Mouse (Mus musculus): Measurements from ENCODE around the gene Ccdc88b. TPM values are rescaled to one million over a fixed set of nuclear protein-coding genes. Genes with fewer than 3 reads are reported as not detected.

The Ccdc88b gene
- polyA plus RNA-seq, 1 experiment = 0.25 TPM

- TF ChIP-seq GATA1 (IDR thresholded peaks at IDR 0.05; ENCODE audit: low read length) = no peak
- TF ChIP-seq TAL1 (IDR thresholded peaks at IDR 0.05; ENCODE audit: low read length) = no peak
- Histone ChIP-seq H3K4me3 (replicated peaks) (no peak overlapping the region), H3K36me3 (ENCODE audit: control insufficient read depth) (no peaks in the 10 kb centered on the region), H3K27me3 (ENCODE audit: control insufficient read depth) (peaks cover 3% of the 10 kb centered on the region), H3K9me3 (ENCODE audit: control insufficient read depth, low read length) (no peaks in the 10 kb centered on the region), H3K4me1 (ENCODE audit: control insufficient read depth) (peaks cover 29% of the 10 kb centered on the region)
Measured at GRCm38 (mm10) chr19:6859971-6860370, 2.0 kb upstream of the Ccdc88b start.

- TF ChIP-seq TAL1 (IDR thresholded peaks at IDR 0.05; ENCODE audit: low read length) (no peak), GATA1 (IDR thresholded peaks at IDR 0.05; ENCODE audit: low read length) (no peak)
- no peaks in the 10 kb centered on the region for H3K36me3 ChIP-seq (ENCODE audit: control insufficient read depth)
- peaks cover 3% of the 10 kb centered on the region for H3K27me3 ChIP-seq (ENCODE audit: control insufficient read depth)
- peaks cover 29% of the 10 kb centered on the region for H3K4me1 ChIP-seq (ENCODE audit: control insufficient read depth)
- no peaks in the 10 kb centered on the region for H3K9me3 ChIP-seq (ENCODE audit: control insufficient read depth, low read length)
- no peak overlapping the region for H3K4me3 ChIP-seq (replicated peaks)
Measured at GRCm38 (mm10) chr19:6859032-6859651, 1.1 kb upstream of the Ccdc88b start.

- TF ChIP-seq TAL1 (IDR thresholded peaks at IDR 0.05; ENCODE audit: low read length) (no peak), GATA1 (IDR thresholded peaks at IDR 0.05; ENCODE audit: low read length) (no peak)
- H3K9me3 ChIP-seq (ENCODE audit: control insufficient read depth, low read length) = no peaks in the 10 kb centered on the region
- H3K4me1 ChIP-seq (ENCODE audit: control insufficient read depth) = peaks cover 29% of the 10 kb centered on the region
- no peak overlapping the region for H3K4me3 ChIP-seq (replicated peaks)
- peaks cover 3% of the 10 kb centered on the region for H3K27me3 ChIP-seq (ENCODE audit: control insufficient read depth)
- no peaks in the 10 kb centered on the region for H3K36me3 ChIP-seq (ENCODE audit: control insufficient read depth)
Measured at GRCm38 (mm10) chr19:6857391-6858005, 513 bp downstream of the Ccdc88b start.

- H3K4me1 ChIP-seq (ENCODE audit: control insufficient read depth) = peaks cover 29% of the 10 kb centered on the region
- TF ChIP-seq TAL1 (IDR thresholded peaks at IDR 0.05; ENCODE audit: low read length) (no peak), GATA1 (IDR thresholded peaks at IDR 0.05; ENCODE audit: low read length) (no peak)
- no peaks in the 10 kb centered on the region for H3K9me3 ChIP-seq (ENCODE audit: control insufficient read depth, low read length)
- H3K27me3 ChIP-seq (ENCODE audit: control insufficient read depth) = peaks cover 3% of the 10 kb centered on the region
- H3K4me3 ChIP-seq (replicated peaks) = no peak overlapping the region
- no peaks in the 10 kb centered on the region for H3K36me3 ChIP-seq (ENCODE audit: control insufficient read depth)
Measured at GRCm38 (mm10) chr19:6857003-6857360, 1.0 kb downstream of the Ccdc88b start.

GRCm38 (mm10) chr19:6856281-6857002 lies 1.6 kb downstream of the Ccdc88b start:
- H3K4me1 ChIP-seq (ENCODE audit: control insufficient read depth) = peaks cover 29% of the 10 kb centered on the region
- H3K27me3 ChIP-seq (ENCODE audit: control insufficient read depth) = peaks cover 3% of the 10 kb centered on the region
- H3K4me3 ChIP-seq (replicated peaks) = no peak overlapping the region
- H3K9me3 ChIP-seq (ENCODE audit: control insufficient read depth, low read length) = no peaks in the 10 kb centered on the region
- TF ChIP-seq TAL1 (IDR thresholded peaks at IDR 0.05; ENCODE audit: low read length) = no peak
- no peak for TF ChIP-seq GATA1 (IDR thresholded peaks at IDR 0.05; ENCODE audit: low read length)
- H3K36me3 ChIP-seq (ENCODE audit: control insufficient read depth) = no peaks in the 10 kb centered on the region

- Histone ChIP-seq H3K9me3 (ENCODE audit: control insufficient read depth, low read length) (no peaks in the 10 kb centered on the region), H3K4me1 (ENCODE audit: control insufficient read depth) (peaks cover 25% of the 10 kb centered on the region), H3K4me3 (replicated peaks) (no peak overlapping the region), H3K27me3 (ENCODE audit: control insufficient read depth) (peaks cover 3% of the 10 kb centered on the region), H3K36me3 (ENCODE audit: control insufficient read depth) (no peaks in the 10 kb centered on the region)
- TF ChIP-seq TAL1 (IDR thresholded peaks at IDR 0.05; ENCODE audit: low read length) (no peak), GATA1 (IDR thresholded peaks at IDR 0.05; ENCODE audit: low read length) (no peak)
Measured at GRCm38 (mm10) chr19:6855225-6856031, 2.6 kb downstream of the Ccdc88b start.

- Histone ChIP-seq H3K9me3 (ENCODE audit: control insufficient read depth, low read length) (no peaks in the 10 kb centered on the region), H3K36me3 (ENCODE audit: control insufficient read depth) (no peaks in the 10 kb centered on the region), H3K4me3 (replicated peaks) (no peak overlapping the region), H3K27me3 (ENCODE audit: control insufficient read depth) (peaks cover 3% of the 10 kb centered on the region), H3K4me1 (ENCODE audit: control insufficient read depth) (peaks cover 24% of the 10 kb centered on the region)
- no peak for TF ChIP-seq TAL1 (IDR thresholded peaks at IDR 0.05; ENCODE audit: low read length)
- no peak for TF ChIP-seq GATA1 (IDR thresholded peaks at IDR 0.05; ENCODE audit: low read length)
Measured at GRCm38 (mm10) chr19:6854658-6855057, 3.4 kb downstream of the Ccdc88b start.

GRCm38 (mm10) chr19:6853903-6854302 lies 4.1 kb downstream of the Ccdc88b start:
- Histone ChIP-seq H3K4me3 (replicated peaks) (no peak overlapping the region), H3K36me3 (ENCODE audit: control insufficient read depth) (no peaks in the 10 kb centered on the region), H3K27me3 (ENCODE audit: control insufficient read depth) (peaks cover 8% of the 10 kb centered on the region), H3K9me3 (ENCODE audit: control insufficient read depth, low read length) (no peaks in the 10 kb centered on the region), H3K4me1 (ENCODE audit: control insufficient read depth) (peaks cover 24% of the 10 kb centered on the region)
- TF ChIP-seq GATA1 (IDR thresholded peaks at IDR 0.05; ENCODE audit: low read length) (no peak), TAL1 (IDR thresholded peaks at IDR 0.05; ENCODE audit: low read length) (no peak)
